19 mouse cellular contexts compared by ENCODE assay signal in genomic region chr3:138083896-138084295, GRCm38 (mm10). TPM values are rescaled to one million over a fixed set of nuclear protein-coding genes. Genes with fewer than 3 reads are reported as not detected.
DNase-seq lines count a peak whose midpoint lies in the region; ATAC-seq lines count a peak whose summit lies in the region.
"Had no signal": no experiment of that assay in that cellular context is flagged by ENCODE, and none has a peak within 500 bp of the region (broad histone marks: within the 10 kb centered on the region; RNA-seq: fewer than 3 reads in every experiment).

No protein-coding gene starts in this region.

- peak overlapping the region; percentile 54; the same call in 1 of the 2 replicates for H3K27ac ChIP-seq in heart, embryonic 12.5 days (ENCODE audit: poor library complexity, severe bottlenecking)
- H3K27ac ChIP-seq in heart, embryonic 16.5 days (ENCODE audit: low read length) = peak overlapping the region; percentile 61
- H3K27ac ChIP-seq: embryonic facial prominence, embryonic 10.5 days; hindbrain, embryonic 15.5 days; kidney, embryonic 15.5 days had no signal

- no peak overlapping the region for H3K9ac ChIP-seq in heart, embryonic 12.5 days
- H3K9ac ChIP-seq in heart, embryonic 16.5 days (ENCODE audit: low read length) = no peak overlapping the region
- H3K9ac ChIP-seq: hindbrain, embryonic 15.5 days; kidney, embryonic 15.5 days had no signal

- no peaks in the 10 kb centered on the region for H3K27me3 ChIP-seq in heart, embryonic 12.5 days (replicated peaks)
- no peaks in the 10 kb centered on the region for H3K27me3 ChIP-seq in heart, embryonic 16.5 days (ENCODE audit: control insufficient read depth, insufficient read depth, low read length)
- H3K27me3 ChIP-seq: CH12.LX; kidney, embryonic 15.5 days; Patski had no signal

- peaks cover 23% of the 10 kb centered on the region for H3K4me1 ChIP-seq in heart, embryonic 12.5 days (replicated peaks)
- peaks cover 10% of the 10 kb centered on the region for H3K4me1 ChIP-seq in heart, embryonic 16.5 days (ENCODE audit: control insufficient read depth, insufficient read depth, low read length)
- H3K4me1 ChIP-seq: kidney, embryonic 15.5 days had no signal

- DNase-seq in frontal cortex, postnatal 10 days (ENCODE audit: low spot score in 2 of 2) = no peak
- DNase-seq in heart, adult 8-10 months (ENCODE audit: low spot score) = no peak
- no peak for DNase-seq in heart, postnatal 25 days (ENCODE audit: low spot score)
- DNase-seq: adrenal gland, postnatal 14 days; gastrocnemius, postnatal 14 days; kidney, adult 2 months had no signal

- no peaks in the 10 kb centered on the region for H3K9me3 ChIP-seq in heart, embryonic 12.5 days (replicated peaks)
- H3K9me3 ChIP-seq in heart, embryonic 16.5 days (replicated peaks; ENCODE audit: control insufficient read depth, low read length) = no peaks in the 10 kb centered on the region
- H3K9me3 ChIP-seq: embryonic facial prominence, embryonic 10.5 days; hindbrain, embryonic 15.5 days; kidney, embryonic 15.5 days had no signal

- peak; percentile 13; the same call in 1 of the 2 replicates for ATAC-seq in frontal cortex, adult (ENCODE audit: low TSS enrichment)
- ATAC-seq in heart, embryonic 12.5 days (ENCODE audit: insufficient number of reproducible peaks, low FRiP score) = no peak
- ATAC-seq in heart, embryonic 16.5 days (replicated peaks; ENCODE audit: extremely low read depth, insufficient read depth, low FRiP score) = no peak
- ATAC-seq: activated CD4-positive, CD25-positive, alpha-beta regulatory T cell, adult 4 months; intestine, embryonic 16.5 days; Patski had no signal

- no peak overlapping the region for H3K4me3 ChIP-seq in heart, embryonic 12.5 days
- no peak overlapping the region for H3K4me3 ChIP-seq in heart, embryonic 16.5 days (ENCODE audit: low read length)
- H3K4me3 ChIP-seq: embryonic facial prominence, embryonic 10.5 days; hindbrain, embryonic 15.5 days; kidney, embryonic 15.5 days had no signal

- WGBS in heart, embryonic 12.5 days = 64% methylated on average over 4 of the region's 4 CpGs
- 58% methylated on average over 4 of the region's 4 CpGs for WGBS in heart, embryonic 16.5 days

- H3K36me3 ChIP-seq in heart, embryonic 12.5 days = peaks cover 18% of the 10 kb centered on the region
- H3K36me3 ChIP-seq in heart, embryonic 16.5 days (ENCODE audit: control insufficient read depth, insufficient read depth) = peaks cover 6% of the 10 kb centered on the region
- H3K36me3 ChIP-seq: embryonic facial prominence, embryonic 10.5 days; hindbrain, embryonic 15.5 days; kidney, embryonic 15.5 days had no signal

- H3K4me2 ChIP-seq in heart, embryonic 12.5 days = no peak overlapping the region
- no peak overlapping the region for H3K4me2 ChIP-seq in heart, embryonic 16.5 days (ENCODE audit: low read depth, low read length)
- H3K4me2 ChIP-seq: hindbrain, embryonic 15.5 days; kidney, embryonic 15.5 days had no signal

- intact Hi-C loops in heart, postnatal 25 days (cut with DNase I) = no loop called here

RNA-seq across cellular contexts. Expression of gene Gm5105, which starts 16.7 kb away (rescaled TPM):
- polyA plus RNA-seq in heart, embryonic 12.5 days (2016; fragmentation: Nextera tagmentation; extraction: Ambion mirVana) = 0.27 and 0.73 TPM in 2 replicates
- 1 to 10 TPM in 2 of 4 experiments, under 1 TPM in 2; 0.76 to 1.6 (median 1.1) TPM for total RNA-seq in heart, adult 8-10 months (2022)
- 0.36 and 0.45 TPM in 2 replicates for polyA plus RNA-seq in heart, embryonic 16.5 days (2015; fragmentation: Nextera tagmentation; extraction: Ambion mirVana)
- 1 to 10 TPM; 1.3 to 1.8 TPM for total RNA-seq in heart, postnatal 25 days (2021)
- total RNA-seq: adrenal gland, adult 18-20 months; adrenal gland, postnatal 14 days had no signal
- polyA plus RNA-seq: activated CD4-positive, CD25-positive, alpha-beta regulatory T cell, adult 4 months; embryonic facial prominence, embryonic 10.5 days; forebrain, embryonic 14.5 days; hindbrain, embryonic 11.5 days; kidney, adult 2 months; kidney, embryonic 15.5 days had no signal

RNA-seq across cellular contexts. Expression of gene 1110002E22Rik, which starts 19.0 kb away (rescaled TPM):
- 12.1 and 12.4 TPM in 2 replicates for polyA plus RNA-seq in heart, embryonic 12.5 days (2016; fragmentation: Nextera tagmentation; extraction: Ambion mirVana)
- total RNA-seq in heart, adult 8-10 months (2022) = 10 to 100 TPM; 40.6 to 58.5 (median 50.8) TPM
- polyA plus RNA-seq in heart, embryonic 16.5 days (2015; fragmentation: Nextera tagmentation; extraction: Ambion mirVana) = 18.7 and 19.1 TPM in 2 replicates
- total RNA-seq in heart, postnatal 25 days (2021) = 10 to 100 TPM; 62.6 to 64.4 TPM
- polyA plus RNA-seq: activated CD4-positive, CD25-positive, alpha-beta regulatory T cell, adult 4 months had no signal

RNA-seq across cellular contexts. Expression of gene Trmt10a, which starts 59.4 kb away (rescaled TPM):
- polyA plus RNA-seq in heart, embryonic 12.5 days (2016; fragmentation: Nextera tagmentation; extraction: Ambion mirVana) = 12.8 and 14.5 TPM in 2 replicates
- 1 to 10 TPM; 1.1 to 1.9 (median 1.6) TPM for total RNA-seq in heart, adult 8-10 months (2022)
- 5.2 and 7.0 TPM in 2 replicates for polyA plus RNA-seq in heart, embryonic 16.5 days (2015; fragmentation: Nextera tagmentation; extraction: Ambion mirVana)
- total RNA-seq in heart, postnatal 25 days (2021) = 1 to 10 TPM; 2.3 to 2.5 TPM
